Mouse (Mus musculus) CH12.LX (cell line): ENCODE data around the gene Kcnj10. TPM values are rescaled to one million over a fixed set of nuclear protein-coding genes. Genes with fewer than 3 reads are reported as not detected.

Experiments used
- DNase-seq: peaks from one replicate; pipeline ENCODE4 v3.0.0-alpha.2; 2013; ENCODE audit errors: extremely low read depth
- H3K27ac ChIP-seq: 2 replicates; pipeline ENCODE4 v1.5.1; 2012; ENCODE audit warnings: low read depth, mild to moderate bottlenecking, control low read depth, moderate library complexity; ENCODE audit not compliant: insufficient read depth
- H3K27me3 ChIP-seq: replicated peaks from 2 replicates; pipeline ENCODE3; 2012; ENCODE audit warnings: inconsistent platforms
- H3K36me3 ChIP-seq, 2 experiments: replicated peaks in 1 of 2; 2 replicates each; pipeline versions ENCODE3 to v1.6.1; 2012; ENCODE audit warnings: inconsistent platforms in 1 of 2, low read length in 1 of 2, mild to moderate bottlenecking in 1 of 2, mixed read lengths in 1 of 2, moderate library complexity in 1 of 2; ENCODE audit not compliant: control insufficient read depth in 1 of 2, insufficient read depth in 1 of 2
- H3K4me1 ChIP-seq, 2 experiments: 2 replicates each; pipeline ENCODE4 v1.6.1; 2012; ENCODE audit warnings: inconsistent platforms in 1 of 2, moderate library complexity in 1 of 2; ENCODE audit not compliant: insufficient read depth in 2 of 2, control insufficient read depth in 1 of 2
- H3K4me2 ChIP-seq: 2 replicates; pipeline ENCODE4 v1.6.1; 2012; ENCODE audit warnings: low read depth, mild to moderate bottlenecking, control low read depth; ENCODE audit not compliant: poor library complexity, insufficient read depth, severe bottlenecking
- H3K4me3 ChIP-seq, 3 experiments: fragments of 150-350 bp in 1 of 3; sonication (generic) in 1 of 3; replicated peaks in 1 of 3; 2 replicates each; pipeline versions ENCODE3 to v1.5.1; 2011 to 2012; ENCODE audit warnings: low read depth in 2 of 3, low read length in 2 of 3, mild to moderate bottlenecking in 2 of 3, moderate library complexity in 2 of 3, control low read depth in 1 of 3, improper control_type of control experiment in 1 of 3, inconsistent platforms in 1 of 3, mixed read lengths in 1 of 3; ENCODE audit not compliant: poor library complexity in 1 of 3
- H3K79me2 ChIP-seq: replicated peaks from 2 replicates; pipeline ENCODE4 v1.6.1; 2012; ENCODE audit warnings: mild to moderate bottlenecking, moderate library complexity; ENCODE audit not compliant: control insufficient read depth, poor library complexity, insufficient read depth, severe bottlenecking; ENCODE audit errors: extremely low read depth
- H3K9ac ChIP-seq: 2 replicates; pipeline ENCODE4 v1.6.1; 2012; ENCODE audit warnings: low read depth, mild to moderate bottlenecking, control low read depth, moderate library complexity; ENCODE audit not compliant: insufficient read depth
- H3K9me3 ChIP-seq: replicated peaks from 2 replicates; pipeline ENCODE3; 2012; ENCODE audit warnings: low read length, inconsistent platforms, mixed read lengths
- BHLHE40 ChIP-seq: IDR thresholded peaks from 2 replicates; pipeline ENCODE4 v1.6.1; 2011; ENCODE audit warnings: mild to moderate bottlenecking, low read depth, low read length, improper control_type of control experiment
- CHD2 ChIP-seq: IDR thresholded peaks from 2 replicates; pipeline ENCODE4 v1.6.1; 2011; ENCODE audit warnings: low read length, improper control_type of control experiment
- CTCF ChIP-seq, 2 experiments: IDR thresholded peaks in 1 of 2; conservative IDR thresholded peaks in 1 of 2; 2 replicates each; pipeline ENCODE4 v1.5.1; 2011 to 2012; ENCODE audit warnings: low read depth in 2 of 2, low read length in 2 of 2, improper control_type of control experiment in 1 of 2, inconsistent platforms in 1 of 2, mild to moderate bottlenecking in 1 of 2, moderate library complexity in 1 of 2
- IRF4 ChIP-seq: IDR thresholded peaks from 2 replicates; pipeline ENCODE4 v1.6.1; 2014; ENCODE audit warnings: low read depth, mild to moderate bottlenecking, inconsistent platforms, low read length, improper control_type of control experiment
- KAT2A ChIP-seq: IDR thresholded peaks from 2 replicates; pipeline ENCODE4 v1.6.1; 2012; ENCODE audit warnings: low read length, improper control_type of control experiment, inconsistent platforms; ENCODE audit not compliant: insufficient replicate concordance
- MAFK ChIP-seq: IDR thresholded peaks from 2 replicates; pipeline ENCODE4 v1.6.1; 2011; ENCODE audit warnings: low read length, improper control_type of control experiment; ENCODE audit not compliant: insufficient replicate concordance
- MAZ ChIP-seq: IDR thresholded peaks from 2 replicates; pipeline ENCODE4 v1.6.1; 2012; ENCODE audit warnings: low read depth, mild to moderate bottlenecking, inconsistent platforms, low read length, improper control_type of control experiment, moderate library complexity
- MXI1 ChIP-seq: IDR thresholded peaks from 2 replicates; pipeline ENCODE4 v1.6.1; 2011; ENCODE audit warnings: mild to moderate bottlenecking, low read depth, low read length, improper control_type of control experiment
- MYC ChIP-seq: IDR thresholded peaks from 2 replicates; pipeline ENCODE4 v1.6.1; 2011; ENCODE audit warnings: low read depth, mild to moderate bottlenecking, improper control_type of control experiment, low read length
- NELFE ChIP-seq: IDR thresholded peaks from 2 replicates; pipeline ENCODE4 v1.6.1; 2011; ENCODE audit warnings: low read depth, low read length, improper control_type of control experiment
- POLR2A ChIP-seq: IDR thresholded peaks from 2 replicates; pipeline ENCODE4 v1.6.1; 2011; ENCODE audit warnings: low read depth, mild to moderate bottlenecking, improper control_type of control experiment, low read length
- POLR2AphosphoS2 ChIP-seq: IDR thresholded peaks from 2 replicates; pipeline ENCODE4 v1.6.1; 2011; ENCODE audit warnings: low read depth, low read length, improper control_type of control experiment
- RAD21 ChIP-seq: IDR thresholded peaks from 2 replicates; pipeline ENCODE4 v1.6.1; 2011; ENCODE audit warnings: low read depth, mild to moderate bottlenecking, low read length, improper control_type of control experiment, moderate library complexity
- SMC3 ChIP-seq: IDR thresholded peaks from 2 replicates; pipeline ENCODE4 v1.6.1; 2011; ENCODE audit warnings: low read depth, low read length, improper control_type of control experiment
- USF1 ChIP-seq: IDR thresholded peaks from 2 replicates; pipeline ENCODE4 v1.6.1; 2014; ENCODE audit warnings: low read depth, mild to moderate bottlenecking, inconsistent platforms, low read length, improper control_type of control experiment
- ZMIZ1 ChIP-seq: IDR thresholded peaks from 2 replicates; pipeline ENCODE4 v1.6.1; 2012; ENCODE audit warnings: low read depth, mild to moderate bottlenecking, inconsistent platforms, low read length, improper control_type of control experiment
- ZNF384 ChIP-seq: IDR thresholded peaks from 2 replicates; pipeline ENCODE4 v1.6.1; 2012; ENCODE audit warnings: low read depth, low read length, improper control_type of control experiment, inconsistent platforms
- dilution Hi-C: fragments of 300-500 bp; cut with MboI; formaldehyde crosslinking; loops from 2 replicates; pipeline ENCODE4 v1.14.3; 2020; ENCODE audit warnings: low sequenced_read_pairs; ENCODE audit not compliant: extremely low pct_unique_long_range_greater_than_20kb, extremely low pct_ligation_motif_present
- in situ Hi-C: fragments of 300-500 bp; cut with MboI; formaldehyde crosslinking; loops from 3 replicates; pipeline ENCODE4 v1.14.3; 2019; ENCODE audit warnings: low sequenced_read_pairs, low pct_ligation_motif_present, low pct_unique_long_range_greater_than_20kb, mixed read lengths
- polyA plus RNA-seq: library from polyadenylated mRNA; unstranded; fragments of >175 nt; gene quantifications from 2 replicates; pipeline ENCODE4 v1.2.1, GENCODE M21; 2012; ENCODE audit warnings: low read depth; ENCODE audit not compliant: insufficient read length
- total RNA-seq, 2 experiments: library from RNA; depleted of rRNA; stranded (reverse); fragments of 300-350 nt in 1 of 2; fragments of >200 nt in 1 of 2; gene quantifications; 2 replicates each; pipeline ENCODE4 v1.2.3; 2012 to 2014

The Kcnj10 gene
- total and polyA plus RNA-seq, 3 experiments = 0.06 to 0.13 TPM; not detected in 1

GRCm38 (mm10) chr1:172331422-172331947 lies 9.5 kb upstream of the Kcnj10 start:
- in situ Hi-C loops = no loop called here
- DNase-seq = no peak
- Histone ChIP-seq H3K9ac (no peak overlapping the region), H3K27ac (no peak overlapping the region), H3K27me3 (peaks cover 50% of the 10 kb centered on the region), H3K4me1 (peaks cover 0 to 10% of the 10 kb centered on the region in 2 experiments; a peak in 3 of 4 replicates), H3K4me2 (peak overlapping the region; percentile 26), H3K9me3 (peaks cover 1% of the 10 kb centered on the region), H3K79me2 (no peaks in the 10 kb centered on the region), H3K36me3 (no peaks in the 10 kb centered on the region), H3K4me3 (no peak overlapping the region)
- dilution Hi-C loops = no loop called here
- no peak for TF ChIP-seq MAFK
- TF ChIP-seq USF1 = no peak
- no peak for TF ChIP-seq CHD2
- TF ChIP-seq MAZ = no peak
- TF ChIP-seq MYC = no peak
- no peak for TF ChIP-seq IRF4
- no peak for TF ChIP-seq MXI1
- no peak for TF ChIP-seq NELFE
- TF ChIP-seq POLR2AphosphoS2 = no peak
- TF ChIP-seq ZNF384 = no peak
- no peak for TF ChIP-seq CTCF (conservative IDR thresholded peaks at IDR 0.05 in 1 of 2, IDR thresholded peaks at IDR 0.05 in 1 of 2; ENCODE audit: low read depth in 2 of 2, low read length in 2 of 2)
- no peak for TF ChIP-seq BHLHE40
- no peak for TF ChIP-seq POLR2A
- TF ChIP-seq ZMIZ1 = no peak

DNA sequence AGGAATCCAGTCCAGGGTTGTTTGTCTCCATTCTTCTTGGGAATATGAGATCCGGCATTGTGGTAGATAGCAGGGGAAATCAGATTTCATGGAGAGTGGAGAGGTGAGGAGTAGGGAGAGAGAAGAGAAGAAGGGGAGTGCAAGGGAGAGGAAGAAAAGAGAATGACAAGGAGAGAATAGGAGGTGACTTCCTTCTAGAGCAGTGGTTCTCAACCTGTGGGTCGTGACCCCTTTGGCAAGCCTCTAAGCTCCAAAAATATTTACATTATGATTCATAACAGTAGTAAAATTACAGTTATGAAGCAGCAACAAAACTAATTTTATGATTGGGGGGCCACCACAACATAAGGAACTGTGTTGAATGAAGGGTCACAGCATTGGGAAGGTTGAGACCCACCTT lies 8.1 kb upstream of the Kcnj10 start:
- H3K4me1 ChIP-seq = peaks cover 0 to 10% of the 10 kb centered on the region in 2 experiments; a peak in 3 of 4 replicates
- no peak overlapping the region for H3K4me2 ChIP-seq
- no peak overlapping the region for H3K9ac ChIP-seq
- no peaks in the 10 kb centered on the region for H3K36me3 ChIP-seq
- H3K27ac ChIP-seq = no peak overlapping the region
- DNase-seq = no peak
- TF ChIP-seq BHLHE40 (no peak), CHD2 (peak; percentile 56; the same call in 1 of the 2 replicates)
- no peaks in the 10 kb centered on the region for H3K9me3 ChIP-seq
- in situ Hi-C loops (no loop called here), dilution Hi-C loops (no loop called here)
- no peak overlapping the region for H3K4me3 ChIP-seq
- peaks cover 54% of the 10 kb centered on the region for H3K27me3 ChIP-seq
- no peaks in the 10 kb centered on the region for H3K79me2 ChIP-seq

- Histone ChIP-seq H3K27me3 (peaks cover 57% of the 10 kb centered on the region), H3K4me3 (no peak overlapping the region), H3K9me3 (no peaks in the 10 kb centered on the region), H3K4me1 (peaks cover 0 to 10% of the 10 kb centered on the region in 2 experiments; a peak in 3 of 4 replicates), H3K79me2 (no peaks in the 10 kb centered on the region), H3K36me3 (no peaks in the 10 kb centered on the region), H3K9ac (no peak overlapping the region), H3K4me2 (no peak overlapping the region), H3K27ac (no peak overlapping the region)
- TF ChIP-seq KAT2A (no peak), CTCF (conservative IDR thresholded peaks at IDR 0.05 in 1 of 2, IDR thresholded peaks at IDR 0.05 in 1 of 2; ENCODE audit: low read depth in 2 of 2, low read length in 2 of 2) (peak in 1 of 2 experiments; percentile 58; a peak in 2 of 4 replicates), RAD21 (peak; percentile 25), SMC3 (peak; percentile 28; the same call in 1 of the 2 replicates)
- in situ Hi-C loops = no loop called here
- dilution Hi-C loops = no loop called here
- no peak for DNase-seq
These were observed 7.5 kb upstream of the Kcnj10 start for GRCm38 (mm10) chr1:172333512-172333911.
